Mouse (Mus musculus): Measurements from ENCODE around the gene Ptpn3. TPM values are rescaled to one million over a fixed set of nuclear protein-coding genes. Genes with fewer than 3 reads are reported as not detected.

Gene Ptpn3
- polyA plus RNA-seq, 1 experiment from 2014 or later = 1.2 TPM

Other genes starting within 250 kb of the Ptpn3 start
- 1.4 and 2.0 TPM in 2 replicates for gene Epb41l4b, start 158.4 kb downstream of the Ptpn3 start, polyA plus RNA-seq (2016; fragmentation: Nextera tagmentation; extraction: Ambion mirVana)
- gene Palm2, start 132.4 kb upstream of the Ptpn3 start, polyA plus RNA-seq (2016; fragmentation: Nextera tagmentation; extraction: Ambion mirVana) = 3.0 and 6.8 TPM in 2 replicates

Data from midbrain, embryonic 12.5 days (tissue).